Mouse (Mus musculus) midbrain, embryonic 14.5 days (tissue): Measurements from ENCODE around the gene Coq8a. TPM values are rescaled to one million over a fixed set of nuclear protein-coding genes. Genes with fewer than 3 reads are reported as not detected.

ENCODE experiments used
- ATAC-seq: fragments of 200-750 bp; cut with Nextera tagmentation; 2 replicates; pipeline ENCODE4 v1.8.0; 2017; ENCODE audit warnings: moderate number of reproducible peaks, moderate library complexity; ENCODE audit not compliant: low FRiP score, low TSS enrichment
- DNase-seq: peaks from one replicate; pipeline ENCODE4 v3.0.0-alpha.2; 2015
- H3K27ac ChIP-seq: fragments of 300-500 bp; sonication (generic); replicated peaks from 2 replicates; pipeline ENCODE4 v1.5.1; 2014; ENCODE audit warnings: mild to moderate bottlenecking, low read depth, low read length, moderate library complexity
- H3K27me3 ChIP-seq: fragments of 300-500 bp; sonication (generic); 2 replicates; pipeline ENCODE4 v1.6.1; 2014; ENCODE audit warnings: low read length, control low read depth, mixed read lengths; ENCODE audit not compliant: control insufficient read depth, insufficient read depth
- H3K36me3 ChIP-seq: fragments of 300-500 bp; sonication (generic); 2 replicates; pipeline ENCODE4 v1.6.1; 2014; ENCODE audit warnings: low read length, control low read depth; ENCODE audit not compliant: control insufficient read depth, insufficient read depth
- H3K4me1 ChIP-seq: fragments of 300-500 bp; sonication (generic); 2 replicates; pipeline ENCODE4 v1.6.1; 2014; ENCODE audit warnings: mild to moderate bottlenecking, antibody characterized with exemption, low read length, control low read depth; ENCODE audit not compliant: control insufficient read depth, insufficient read depth
- H3K4me2 ChIP-seq: fragments of 300-500 bp; sonication (generic); 2 replicates; pipeline ENCODE4 v1.6.1; 2014; ENCODE audit warnings: mild to moderate bottlenecking, low read length, moderate library complexity
- H3K4me3 ChIP-seq: fragments of 300-500 bp; sonication (generic); replicated peaks from 2 replicates; pipeline ENCODE4 v1.5.1; 2014; ENCODE audit warnings: low read depth, low read length
- H3K9ac ChIP-seq: fragments of 300-500 bp; sonication (generic); replicated peaks from 2 replicates; pipeline ENCODE4 v1.6.1; 2014; ENCODE audit warnings: mild to moderate bottlenecking, low read length, moderate library complexity
- H3K9me3 ChIP-seq: fragments of 300-500 bp; sonication (generic); 2 replicates; pipeline ENCODE4 v1.6.1; 2016; ENCODE audit warnings: low read length, control low read depth, mixed read lengths; ENCODE audit not compliant: control insufficient read depth
- WGBS: fragments of 180-500 bp; shearing (Covaris S2); extraction: QIAGEN DNeasy Blood & Tissue Kit; methylation state at CpG from one replicate; pipeline ENCODE4 v1.1.7; 2014; 5-methylcytosine and 5-hydroxymethylcytosine counted together
- polyA plus RNA-seq: library from polyadenylated mRNA; unstranded; fragments of >200 nt; fragmentation: Nextera tagmentation; extraction: Ambion mirVana; gene quantifications from 2 replicates; pipeline ENCODE4 v1.2.1, GENCODE M21; 2014

Coq8a gene
- polyA plus RNA-seq, 1 experiment from 2014 or later, result 2.1 TPM

DNA sequence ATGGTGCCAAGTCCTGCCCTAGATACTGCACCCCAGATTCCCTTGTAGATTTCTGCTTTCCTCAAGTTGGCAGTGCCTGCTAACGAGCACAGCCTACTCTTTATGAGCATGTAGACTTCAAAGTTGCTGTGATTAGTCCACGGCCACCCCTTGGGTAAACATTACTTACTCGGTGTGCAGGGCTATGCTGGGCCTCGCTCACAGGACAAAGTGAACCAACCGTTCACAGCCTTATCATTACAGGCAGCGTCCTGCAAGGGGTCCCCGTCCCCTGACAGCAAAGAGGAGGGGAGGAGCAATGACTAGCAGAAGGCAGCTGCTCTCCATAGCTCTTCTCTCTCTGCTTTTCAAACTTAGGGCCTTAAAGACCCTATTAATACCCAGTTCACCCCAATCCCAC, 14.6 kb downstream of the Coq8a start:
- Histone ChIP-seq H3K4me2 (no peak overlapping the region), H3K36me3 (no peaks in the 10 kb centered on the region), H3K9me3 (no peaks in the 10 kb centered on the region), H3K4me3 (no peak overlapping the region), H3K27ac (no peak overlapping the region), H3K4me1 (no peaks in the 10 kb centered on the region), H3K27me3 (no peaks in the 10 kb centered on the region), H3K9ac (no peak overlapping the region)
- no peak for ATAC-seq
- WGBS, result 70% methylated on average over 7 of the region's 7 CpGs
- no peak for DNase-seq

DNA sequence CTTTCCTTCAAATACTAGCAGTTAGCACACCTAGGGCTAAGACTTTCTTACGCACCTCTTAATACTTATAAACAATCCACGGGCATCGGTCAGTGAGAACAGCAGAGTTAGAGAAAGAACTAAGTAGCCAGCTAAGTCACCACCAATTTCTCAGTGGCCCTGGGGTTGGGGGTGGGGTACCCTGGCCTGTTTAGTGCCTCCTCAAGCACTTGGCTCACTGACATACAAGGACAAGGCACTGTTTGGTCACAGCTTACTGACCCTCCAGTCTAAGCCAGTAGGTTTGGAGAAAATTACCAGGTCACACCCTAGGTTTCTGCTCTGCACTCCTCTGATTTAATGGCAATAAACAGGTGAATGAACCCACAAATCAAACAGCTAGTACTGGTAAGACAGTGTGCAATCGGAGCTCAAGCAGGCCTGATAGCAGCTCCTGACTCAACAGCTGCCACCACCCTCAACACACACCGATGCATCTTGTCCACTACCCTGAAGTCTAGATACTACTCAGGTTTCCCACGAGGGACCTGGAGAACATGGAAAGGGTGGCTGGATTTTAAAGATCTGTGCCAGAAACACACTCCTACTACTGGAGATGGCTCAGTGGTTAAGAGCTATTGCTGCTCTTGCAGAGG, 15.8 kb downstream of the Coq8a start:
- no peaks in the 10 kb centered on the region for H3K9me3 ChIP-seq
- H3K4me1 ChIP-seq, result no peaks in the 10 kb centered on the region
- no peaks in the 10 kb centered on the region for H3K27me3 ChIP-seq
- DNase-seq (no peak), ATAC-seq (no peak)
- no peak overlapping the region for H3K9ac ChIP-seq
- H3K4me2 ChIP-seq, result no peak overlapping the region
- H3K36me3 ChIP-seq, result no peaks in the 10 kb centered on the region
- H3K27ac ChIP-seq, result no peak overlapping the region
- WGBS, result 90% methylated on average over 6 of the region's 6 CpGs
- no peak overlapping the region for H3K4me3 ChIP-seq

DNA sequence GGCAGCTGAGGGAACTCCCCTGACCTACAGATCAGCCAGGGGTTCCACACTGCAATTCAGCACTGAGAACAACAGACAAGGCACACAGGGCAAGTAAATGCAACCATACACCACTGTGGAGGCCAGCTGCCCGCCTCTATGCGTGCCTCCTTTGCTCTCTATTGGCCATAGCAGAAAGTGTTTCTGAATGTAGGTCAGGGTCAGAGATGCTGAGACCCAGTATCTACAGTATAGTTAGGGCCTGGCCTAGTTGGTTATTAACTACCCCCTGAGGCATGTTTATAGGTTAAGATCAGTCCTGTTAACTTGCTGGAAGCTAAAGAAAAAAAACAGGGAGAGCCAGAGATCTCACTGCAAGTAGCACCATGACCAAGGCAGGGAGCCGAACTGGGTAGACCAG, 16.7 kb downstream of the Coq8a start:
- Histone ChIP-seq H3K27me3 (no peaks in the 10 kb centered on the region), H3K4me3 (no peak overlapping the region), H3K36me3 (no peaks in the 10 kb centered on the region), H3K4me1 (no peaks in the 10 kb centered on the region), H3K9me3 (no peaks in the 10 kb centered on the region), H3K9ac (no peak overlapping the region), H3K27ac (no peak overlapping the region), H3K4me2 (no peak overlapping the region)
- ATAC-seq (no peak), DNase-seq (no peak)
- 82% methylated on average over 3 of the region's 3 CpGs for WGBS

DNA sequence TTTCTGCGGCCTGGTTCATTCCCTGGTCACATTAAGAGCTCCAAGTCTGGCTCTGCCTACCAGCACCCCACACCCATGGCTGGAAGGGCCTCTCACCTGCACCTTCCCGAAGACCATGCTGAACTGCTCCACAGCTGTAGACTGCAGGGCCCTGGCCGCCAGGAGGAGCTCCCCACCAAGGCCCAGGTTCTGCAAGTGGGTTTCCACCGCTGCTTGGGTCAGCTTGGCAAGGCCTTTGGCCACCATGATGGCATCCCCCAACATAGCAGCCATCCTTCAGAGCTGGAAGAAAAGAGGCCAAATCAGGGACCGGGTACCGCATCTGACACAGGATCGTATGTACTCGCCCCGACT, 17.5 kb downstream of the Coq8a start:
- no peak overlapping the region for H3K27ac ChIP-seq
- H3K4me3 ChIP-seq, result no peak overlapping the region
- H3K4me1 ChIP-seq, result no peaks in the 10 kb centered on the region
- H3K9me3 ChIP-seq, result no peaks in the 10 kb centered on the region
- ATAC-seq (no peak), DNase-seq (no peak)
- H3K4me2 ChIP-seq, result no peak overlapping the region
- no peaks in the 10 kb centered on the region for H3K36me3 ChIP-seq
- no peak overlapping the region for H3K9ac ChIP-seq
- 83% methylated on average over 9 of the region's 9 CpGs for WGBS
- no peaks in the 10 kb centered on the region for H3K27me3 ChIP-seq

DNA sequence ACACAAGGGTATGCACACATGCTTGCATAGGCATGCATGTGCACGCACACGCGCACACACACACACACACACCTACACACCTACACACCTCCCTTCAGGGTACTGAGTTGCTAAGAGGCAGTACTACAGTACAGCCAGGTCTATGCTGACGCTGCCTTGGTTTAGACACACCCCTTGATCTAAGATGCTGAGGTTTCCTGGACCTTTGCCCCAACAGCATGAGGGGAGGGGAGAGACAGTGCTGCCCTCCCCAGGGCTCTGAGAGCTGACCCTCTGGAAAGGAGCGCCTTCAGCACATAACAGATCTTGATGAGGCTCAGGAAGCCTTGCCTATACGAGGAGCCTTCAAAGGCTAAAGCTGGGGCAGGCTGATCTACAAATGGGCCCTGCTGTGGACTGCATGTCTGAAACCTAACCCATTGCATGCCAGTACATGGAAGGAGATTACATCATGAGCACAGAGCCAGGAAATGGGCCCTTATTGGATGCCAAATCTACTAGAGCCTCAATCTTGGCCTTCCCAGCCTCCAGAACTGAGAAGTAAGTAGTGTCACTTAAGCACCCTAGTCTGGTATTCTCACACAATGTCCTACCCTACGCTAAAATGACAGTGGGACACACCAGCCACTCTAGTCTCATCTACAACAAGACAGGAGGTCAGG, 18.0 kb downstream of the Coq8a start:
- H3K36me3 ChIP-seq, result no peaks in the 10 kb centered on the region
- H3K4me2 ChIP-seq, result no peak overlapping the region
- H3K9me3 ChIP-seq, result no peaks in the 10 kb centered on the region
- ATAC-seq (no peak), DNase-seq (no peak)
- H3K4me1 ChIP-seq, result no peaks in the 10 kb centered on the region
- no peak overlapping the region for H3K4me3 ChIP-seq
- H3K27ac ChIP-seq, result no peak overlapping the region
- no peaks in the 10 kb centered on the region for H3K27me3 ChIP-seq
- 89% methylated on average over 7 of the region's 7 CpGs for WGBS
- no peak overlapping the region for H3K9ac ChIP-seq

DNA sequence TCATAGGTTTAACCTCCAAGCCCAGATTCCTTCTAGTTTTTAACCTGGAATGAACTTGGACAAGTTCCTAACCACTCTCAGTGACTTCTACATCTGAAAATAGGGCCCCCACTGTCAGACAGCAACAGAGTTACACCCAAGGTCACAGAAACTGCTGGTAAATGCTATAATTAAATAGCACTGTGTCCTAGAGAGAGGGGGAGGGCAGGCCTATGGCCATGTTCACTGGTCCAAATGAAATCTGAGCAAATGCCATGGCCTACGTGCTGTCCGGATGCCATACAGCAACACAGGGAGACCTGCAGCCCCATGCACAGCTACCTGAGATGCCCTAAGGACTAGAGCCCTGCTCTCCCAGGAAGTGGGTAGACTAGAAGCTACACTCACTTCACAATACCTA, 19.6 kb downstream of the Coq8a start:
- Histone ChIP-seq H3K27me3 (no peaks in the 10 kb centered on the region), H3K36me3 (no peaks in the 10 kb centered on the region), H3K27ac (no peak overlapping the region), H3K9ac (no peak overlapping the region), H3K4me3 (no peak overlapping the region), H3K9me3 (no peaks in the 10 kb centered on the region), H3K4me2 (no peak overlapping the region), H3K4me1 (no peaks in the 10 kb centered on the region)
- ATAC-seq (no peak), DNase-seq (no peak)
- WGBS, result 98% methylated on average over 2 of the region's 2 CpGs

DNA sequence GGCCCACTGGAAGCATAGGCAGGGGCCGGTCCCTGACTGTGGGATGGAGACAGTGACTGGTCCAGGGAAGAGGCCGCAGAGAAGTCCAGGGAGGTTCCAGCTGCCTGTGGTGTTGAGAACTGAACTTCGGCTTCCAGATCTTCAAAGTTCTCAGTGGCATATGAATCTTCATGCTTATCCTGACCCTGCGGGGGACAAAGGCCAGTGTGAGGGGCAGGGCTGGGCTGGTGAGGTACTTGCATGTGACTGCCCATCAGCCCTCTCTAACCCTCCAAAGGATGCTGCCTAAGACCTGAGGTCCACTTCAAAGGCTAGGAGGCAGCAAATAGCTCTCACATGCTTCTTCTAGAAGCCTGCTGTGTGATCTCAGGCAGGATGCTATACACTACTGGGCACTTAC, 20.3 kb downstream of the Coq8a start:
- Histone ChIP-seq H3K27me3 (no peaks in the 10 kb centered on the region), H3K9ac (no peak overlapping the region), H3K36me3 (no peaks in the 10 kb centered on the region), H3K9me3 (no peaks in the 10 kb centered on the region), H3K4me1 (no peaks in the 10 kb centered on the region), H3K4me3 (no peak overlapping the region), H3K4me2 (no peak overlapping the region), H3K27ac (no peak overlapping the region)
- DNase-seq, result no peak
- no peak for ATAC-seq
- WGBS, result 92% methylated on average over 4 of the region's 4 CpGs

DNA sequence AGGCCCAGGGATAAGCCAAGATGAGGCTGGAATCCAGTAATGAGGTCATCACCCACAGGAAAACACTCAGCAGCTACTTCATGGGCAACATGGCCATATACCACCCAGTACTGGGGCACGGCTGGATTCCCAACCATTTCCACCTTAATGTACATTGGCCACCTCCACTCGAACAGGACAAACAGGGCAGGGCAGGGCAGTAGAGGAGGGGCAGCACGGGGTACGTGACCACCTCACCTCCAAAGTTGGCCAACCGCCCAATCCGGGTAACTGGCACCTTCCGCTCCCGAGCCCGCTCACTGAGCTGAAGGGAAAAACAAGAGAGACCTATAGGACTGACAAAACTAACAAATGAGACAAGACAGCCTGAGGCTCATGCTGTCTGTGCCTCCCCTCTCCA, 21.1 kb downstream of the Coq8a start:
- 89% methylated on average over 9 of the region's 9 CpGs for WGBS
- H3K36me3 ChIP-seq, result no peaks in the 10 kb centered on the region
- H3K27me3 ChIP-seq, result no peaks in the 10 kb centered on the region
- no peak overlapping the region for H3K9ac ChIP-seq
- no peak overlapping the region for H3K27ac ChIP-seq
- DNase-seq, result no peak
- H3K4me2 ChIP-seq, result no peak overlapping the region
- no peak for ATAC-seq
- no peak overlapping the region for H3K4me3 ChIP-seq
- H3K4me1 ChIP-seq, result no peaks in the 10 kb centered on the region
- no peaks in the 10 kb centered on the region for H3K9me3 ChIP-seq

DNA sequence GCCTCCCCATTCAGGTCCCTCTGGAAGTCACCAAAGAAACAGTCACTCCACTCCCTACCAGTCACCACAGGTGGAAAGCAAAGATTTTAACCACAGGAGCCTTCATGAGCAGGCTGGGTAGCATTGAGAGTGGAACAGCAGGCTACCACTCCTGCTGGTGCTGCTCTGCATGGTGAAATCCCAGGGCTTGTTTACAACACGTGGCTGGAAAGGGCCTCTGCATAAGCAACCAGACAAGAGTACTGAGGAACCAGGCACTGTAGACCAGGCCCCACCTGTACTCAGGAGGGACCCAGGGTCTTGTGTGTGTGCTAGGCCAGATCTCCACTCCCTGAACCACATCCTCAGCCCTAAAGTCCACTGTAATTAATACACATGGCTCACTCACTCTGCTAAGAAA, 22.6 kb downstream of the Coq8a start:
- Histone ChIP-seq H3K27ac (no peak overlapping the region), H3K4me3 (no peak overlapping the region), H3K27me3 (no peaks in the 10 kb centered on the region), H3K9me3 (no peaks in the 10 kb centered on the region), H3K9ac (no peak overlapping the region), H3K4me2 (no peak overlapping the region), H3K36me3 (no peaks in the 10 kb centered on the region), H3K4me1 (no peaks in the 10 kb centered on the region)
- ATAC-seq (no peak), DNase-seq (no peak)
- 8% methylated on average over 1 of the region's 1 CpGs for WGBS
